ENCODE assay signal across 18 mouse cellular contexts in the genomic region with DNA sequence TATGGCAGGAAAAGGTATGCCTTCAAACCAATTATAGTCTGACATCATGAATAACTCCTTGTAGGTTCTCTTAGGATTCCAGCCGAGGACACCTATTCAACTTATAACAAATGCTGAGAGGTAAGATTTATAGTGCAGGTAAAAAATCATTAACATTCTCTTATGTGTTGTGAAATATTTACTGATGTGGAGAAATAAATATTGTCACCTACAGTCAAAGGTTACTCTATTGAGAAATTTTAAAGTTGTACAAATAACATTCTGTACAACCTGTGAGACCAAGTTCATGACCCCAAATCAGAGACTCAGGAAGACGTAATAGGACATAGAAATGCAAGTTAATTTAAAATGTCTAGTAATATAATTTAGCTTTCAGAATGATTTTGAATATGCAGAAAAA. TPM values are rescaled to one million over a fixed set of nuclear protein-coding genes. Genes with fewer than 3 reads are reported as not detected.
DNase-seq lines count a peak whose midpoint lies in the region; ATAC-seq and TF ChIP-seq lines count a peak whose summit lies in the region.
"Not testable (repeated sequence)": the region's sequence is repeated elsewhere in the genome, so short reads cannot be mapped to it uniquely, and the experiment has no call there.
"Had no signal": no experiment of that assay in that cellular context is flagged by ENCODE, and none has a peak within 500 bp of the region (broad histone marks: within the 10 kb centered on the region; RNA-seq: fewer than 3 reads in every experiment).

Gene Sult2a1, minus strand, starts transcription at position 101 of the 400 bp plus-strand sequence.

- H3K4me3 ChIP-seq in liver, adult 2 months (ENCODE audit: insufficient read depth, low read depth, low read length); liver, postnatal 0 days (ENCODE audit: low read depth, low read length): not testable (repeated sequence)

- 0 out of 2 replicates have a peak, but pooled peaks have one; percentile 25 for ATAC-seq in liver, postnatal 0 days

- 24% methylated on average over 1 of the region's 2 CpGs for WGBS in liver, adult 2 months
- 75% methylated on average over 1 of the region's 2 CpGs for WGBS in liver, postnatal 0 days (ENCODE audit: insufficient replicate concordance)

- H3K79me2 ChIP-seq in liver, adult 2 months (ENCODE audit: control insufficient read depth, insufficient read depth, low read length): not testable (repeated sequence)

- H3K9me3 ChIP-seq in liver, postnatal 0 days (ENCODE audit: low read length): not testable (repeated sequence)

- not testable (repeated sequence) for TF ChIP-seq POLR2A in liver, adult 2 months (IDR thresholded peaks at IDR 0.05; ENCODE audit: extremely low read depth, insufficient read depth, low read length)

- not testable (repeated sequence) for TF ChIP-seq EP300 in liver, postnatal 0 days (IDR thresholded peaks at IDR 0.05; ENCODE audit: low read depth)

- H3K9ac ChIP-seq in liver, adult 2 months (ENCODE audit: low read depth, low read length); liver, postnatal 0 days (replicated peaks): not testable (repeated sequence)

- not testable (repeated sequence) for H3K4me1 ChIP-seq in liver, adult 2 months (ENCODE audit: control insufficient read depth, insufficient read depth, low read length); liver, postnatal 0 days (ENCODE audit: insufficient read depth)

- DNase-seq in adrenal gland, postnatal 10 days; adrenal gland, postnatal 14 days; liver, adult 2 months (ENCODE audit: extremely low read depth, low read depth, low spot score); liver, postnatal 0 days: not testable (repeated sequence)

- H3K36me3 ChIP-seq in liver, adult 2 months (ENCODE audit: control insufficient read depth, insufficient read depth, low read length); liver, postnatal 0 days (replicated peaks; ENCODE audit: insufficient read depth, low read length): not testable (repeated sequence)

- not testable (repeated sequence) for H3K4me2 ChIP-seq in liver, postnatal 0 days (ENCODE audit: low read depth, low read length)

- not testable (repeated sequence) for TF ChIP-seq CTCF in liver, adult 2 months (IDR thresholded peaks at IDR 0.05; ENCODE audit: low read depth, low read length); liver, postnatal 0 days (IDR thresholded peaks at IDR 0.05; ENCODE audit: low read depth)

- not testable (repeated sequence) for H3K27me3 ChIP-seq in liver, adult 2 months (ENCODE audit: control insufficient read depth, insufficient read depth, low read length); liver, postnatal 0 days (ENCODE audit: insufficient read depth, low read length)

- H3K27ac ChIP-seq in liver, adult 2 months (replicated peaks; ENCODE audit: insufficient read depth, low read depth, low read length); liver, postnatal 0 days (ENCODE audit: low read depth): not testable (repeated sequence)

RNA-seq across cellular contexts. Expression of gene Sult2a1, which starts in this region (rescaled TPM):
- total RNA-seq in adrenal gland, postnatal 10 days (2021): 100 to 1,000 TPM in 1 of 2 experiments, 10 to 100 TPM in 1; 51.6 to 124 TPM
- total RNA-seq in adrenal gland, postnatal 14 days (2021): 7.7 and 186 TPM in 2 replicates
- 14.4 and 191 TPM in 2 replicates for total RNA-seq in liver, adult 2 months (2014; rRNA removed)
- polyA plus RNA-seq in liver, adult 2 months (2012; rRNA removed): 10.0 and 83.8 TPM in 2 replicates
- 170 and 250 TPM in 2 replicates for polyA plus RNA-seq in liver, postnatal 0 days (2015; fragmentation: Nextera tagmentation; extraction: Ambion mirVana)
- total RNA-seq: adrenal gland, adult 18-20 months; adrenal gland, postnatal 25 days; adrenal gland, postnatal 36 days; CH12.LX; ES-E14; MEL had no signal
- polyA plus RNA-seq: activated CD4-positive, CD25-positive, alpha-beta regulatory T cell, adult 4 months; adrenal gland, adult 2 months; brain, embryonic 14.5 days; C2C12; CD4-positive, CD25-positive, alpha-beta regulatory T cell, adult 4 months; cerebellum, adult 2 months; G1E; Patski had no signal
